Mouse (Mus musculus) limb, embryonic 14.5 days (tissue): Measurements from ENCODE around the gene I830077J02Rik. TPM values are rescaled to one million over a fixed set of nuclear protein-coding genes. Genes with fewer than 3 reads are reported as not detected.

ENCODE experiments used
- ATAC-seq: fragments of 200-750 bp; cut with Nextera tagmentation; 2 replicates; pipeline ENCODE4 v1.8.0; 2017; ENCODE audit warnings: low read depth, moderate number of reproducible peaks, moderate TSS enrichment; ENCODE audit not compliant: low FRiP score
- DNase-seq: peaks from one replicate; pipeline ENCODE4 v3.0.0-alpha.2; 2015; ENCODE audit warnings: low spot score
- H3K27ac ChIP-seq: fragments of 300-500 bp; sonication (generic); replicated peaks from 2 replicates; pipeline ENCODE4 v1.5.1; 2014; ENCODE audit warnings: low read depth, mild to moderate bottlenecking, low read length, moderate library complexity, mixed read lengths
- H3K27me3 ChIP-seq: fragments of 300-500 bp; sonication (generic); 2 replicates; pipeline ENCODE4 v1.6.1; 2014; ENCODE audit warnings: low read length, mixed read lengths; ENCODE audit not compliant: control insufficient read depth, insufficient read depth
- H3K36me3 ChIP-seq: fragments of 300-500 bp; sonication (generic); 2 replicates; pipeline ENCODE4 v1.6.1; 2014; ENCODE audit warnings: mild to moderate bottlenecking, low read length, moderate library complexity, mixed read lengths; ENCODE audit not compliant: control insufficient read depth, insufficient read depth
- H3K4me1 ChIP-seq: fragments of 300-500 bp; sonication (generic); 2 replicates; pipeline ENCODE4 v1.6.1; 2014; ENCODE audit warnings: antibody characterized with exemption, low read length, mixed read lengths; ENCODE audit not compliant: control insufficient read depth, insufficient read depth
- H3K4me2 ChIP-seq: fragments of 300-500 bp; sonication (generic); replicated peaks from 2 replicates; pipeline ENCODE4 v1.6.1; 2014; ENCODE audit warnings: low read depth, mild to moderate bottlenecking, low read length, moderate library complexity; ENCODE audit not compliant: severe bottlenecking
- H3K4me3 ChIP-seq: fragments of 300-500 bp; sonication (generic); replicated peaks from 2 replicates; pipeline ENCODE4 v1.5.1; 2014; ENCODE audit warnings: low read length
- H3K9ac ChIP-seq: fragments of 300-500 bp; sonication (generic); 2 replicates; pipeline ENCODE4 v1.6.1; 2014; ENCODE audit warnings: mild to moderate bottlenecking, low read depth, low read length, moderate library complexity; ENCODE audit not compliant: severe bottlenecking
- H3K9me3 ChIP-seq: fragments of 300-500 bp; sonication (generic); 2 replicates; pipeline ENCODE4 v1.6.1; 2016; ENCODE audit warnings: low read length; ENCODE audit not compliant: control insufficient read depth
- POLR2A ChIP-seq: fragments of 200-500 bp; IDR thresholded peaks from 2 replicates; pipeline ENCODE4 v1.8.0; 2012; ENCODE audit warnings: inconsistent platforms, mild to moderate bottlenecking, moderate library complexity, borderline replicate concordance; ENCODE audit not compliant: insufficient read depth, insufficient read length; ENCODE audit errors: extremely low read depth
- WGBS: fragments of 180-500 bp; shearing (Covaris S2); extraction: QIAGEN DNeasy Blood & Tissue Kit; methylation state at CpG from one replicate; pipeline ENCODE4 v1.1.7; 2014; 5-methylcytosine and 5-hydroxymethylcytosine counted together
- polyA plus RNA-seq, 2 experiments: library from polyadenylated mRNA; depleted of rRNA in 1 of 2; stranded (reverse) in 1 of 2; unstranded in 1 of 2; fragments of >200 nt; fragmentation: Nextera tagmentation in 1 of 2; extraction: Ambion mirVana in 1 of 2; gene quantifications; 2 replicates each; pipeline versions ENCODE4 v1.2.1 to v1.2.3; 2012 to 2014

I830077J02Rik gene
- polyA plus RNA-seq, 2 experiments: 0.66 to 0.69 TPM

DNA sequence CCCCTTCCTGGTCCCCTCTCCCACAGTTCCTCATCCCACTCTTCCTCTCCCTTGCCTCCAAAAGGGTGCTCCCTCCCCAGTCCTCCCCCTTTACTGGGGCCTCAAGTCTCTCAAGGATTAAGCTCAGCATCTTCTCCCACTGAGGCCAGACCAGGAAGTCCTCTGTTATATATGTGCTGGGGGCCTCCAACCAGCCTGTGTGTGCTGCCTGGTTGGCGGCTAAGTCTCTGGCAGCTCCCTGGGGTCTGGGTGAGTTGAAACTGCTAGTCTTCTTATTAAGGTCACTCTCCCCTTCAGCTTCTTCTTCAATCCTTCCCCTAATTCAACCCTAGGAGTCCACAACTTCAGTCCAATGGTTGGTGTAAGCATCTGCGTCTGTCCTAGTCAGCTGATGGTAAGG is 49.4 kb downstream of the I830077J02Rik start:
- Histone ChIP-seq H3K4me3 (no peak overlapping the region), H3K9ac (no peak overlapping the region), H3K36me3 (no peaks in the 10 kb centered on the region), H3K4me1 (no peaks in the 10 kb centered on the region), H3K4me2 (no peak overlapping the region), H3K27me3 (no peaks in the 10 kb centered on the region), H3K9me3 (no peaks in the 10 kb centered on the region), H3K27ac (no peak overlapping the region)
- 93% methylated on average over 2 of the region's 2 CpGs for WGBS
- no peak for TF ChIP-seq POLR2A
- DNase-seq (no peak), ATAC-seq (no peak)

DNA sequence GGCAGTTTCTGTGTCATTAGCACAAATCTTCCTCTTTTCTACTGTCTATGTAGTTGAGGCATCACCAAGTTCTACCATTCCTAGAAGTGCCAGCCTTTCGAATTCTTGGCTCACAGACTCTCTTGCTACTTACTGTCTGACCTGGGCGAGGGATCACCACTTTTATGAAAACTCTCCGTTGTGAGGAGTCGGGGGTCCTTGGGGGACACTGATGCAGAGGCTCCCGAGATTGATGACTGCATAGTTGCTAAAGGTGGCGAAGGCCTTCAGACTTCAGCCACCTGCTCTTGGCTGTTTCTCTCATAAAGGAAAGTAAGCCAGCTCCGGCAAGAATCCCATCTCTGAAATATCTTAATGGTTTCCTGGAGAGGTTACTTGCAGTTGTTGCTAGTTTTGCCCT is 50.4 kb downstream of the I830077J02Rik start:
- H3K27me3 ChIP-seq: no peaks in the 10 kb centered on the region
- 83% methylated on average over 7 of the region's 7 CpGs for WGBS
- H3K4me2 ChIP-seq: no peak overlapping the region
- no peak overlapping the region for H3K27ac ChIP-seq
- no peak for ATAC-seq
- no peaks in the 10 kb centered on the region for H3K9me3 ChIP-seq
- no peak overlapping the region for H3K4me3 ChIP-seq
- no peaks in the 10 kb centered on the region for H3K4me1 ChIP-seq
- DNase-seq: no peak
- no peak overlapping the region for H3K9ac ChIP-seq
- no peak for TF ChIP-seq POLR2A
- H3K36me3 ChIP-seq: no peaks in the 10 kb centered on the region

- Histone ChIP-seq H3K27me3 (no peaks in the 10 kb centered on the region), H3K27ac (no peak overlapping the region), H3K4me2 (no peak overlapping the region), H3K9ac (no peak overlapping the region), H3K9me3 (no peaks in the 10 kb centered on the region), H3K36me3 (no peaks in the 10 kb centered on the region), H3K4me3 (no peak overlapping the region), H3K4me1 (no peaks in the 10 kb centered on the region)
- no peak for ATAC-seq
- no peak for DNase-seq
- WGBS: 52% methylated on average over 3 of the region's 3 CpGs
- TF ChIP-seq POLR2A: no peak
These were observed 52.0 kb downstream of the I830077J02Rik start for GRCm38 (mm10) chr3:105880419-105880818.

GRCm38 (mm10) chr3:105878751-105879150 is 53.7 kb downstream of the I830077J02Rik start:
- Histone ChIP-seq H3K4me1 (no peaks in the 10 kb centered on the region), H3K36me3 (no peaks in the 10 kb centered on the region), H3K27me3 (no peaks in the 10 kb centered on the region), H3K9me3 (no peaks in the 10 kb centered on the region), H3K4me3 (no peak overlapping the region), H3K4me2 (no peak overlapping the region), H3K27ac (no peak overlapping the region), H3K9ac (no peak overlapping the region)
- no peak for TF ChIP-seq POLR2A
- ATAC-seq (no peak), DNase-seq (no peak)
- 86% methylated on average over 8 of the region's 8 CpGs for WGBS

DNA sequence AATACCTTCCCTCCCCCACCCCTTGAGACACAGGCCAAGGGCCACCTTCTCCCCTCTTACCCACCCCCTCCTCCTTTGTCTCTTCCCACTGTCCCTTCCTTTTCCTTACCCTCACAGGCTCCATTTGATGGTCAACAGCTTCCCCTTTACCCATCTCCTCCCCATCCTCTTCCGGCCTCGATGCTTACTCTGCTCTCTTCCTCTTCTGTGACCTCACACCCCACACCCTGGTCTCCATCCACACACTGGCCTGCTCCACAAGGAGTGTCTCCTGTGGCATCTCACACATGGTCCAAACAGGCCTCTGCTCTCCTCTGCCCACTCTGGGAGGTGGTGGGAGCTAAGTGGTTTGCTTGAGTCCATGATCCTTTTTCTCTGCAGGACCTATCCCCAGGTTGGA is 54.5 kb downstream of the I830077J02Rik start:
- Histone ChIP-seq H3K4me2 (no peak overlapping the region), H3K9me3 (no peaks in the 10 kb centered on the region), H3K36me3 (no peaks in the 10 kb centered on the region), H3K27ac (no peak overlapping the region), H3K4me1 (no peaks in the 10 kb centered on the region), H3K4me3 (no peak overlapping the region), H3K9ac (no peak overlapping the region), H3K27me3 (no peaks in the 10 kb centered on the region)
- TF ChIP-seq POLR2A: no peak
- ATAC-seq (no peak), DNase-seq (no peak)
- 86% methylated on average over 2 of the region's 2 CpGs for WGBS

- H3K27me3 ChIP-seq: no peaks in the 10 kb centered on the region
- no peak overlapping the region for H3K4me3 ChIP-seq
- TF ChIP-seq POLR2A: no peak
- DNase-seq (no peak), ATAC-seq (no peak)
- no peak overlapping the region for H3K27ac ChIP-seq
- no peaks in the 10 kb centered on the region for H3K9me3 ChIP-seq
- no peak overlapping the region for H3K9ac ChIP-seq
- no peaks in the 10 kb centered on the region for H3K36me3 ChIP-seq
- WGBS: 94% methylated on average over 6 of the region's 6 CpGs
- no peaks in the 10 kb centered on the region for H3K4me1 ChIP-seq
- no peak overlapping the region for H3K4me2 ChIP-seq
These were observed 55.1 kb downstream of the I830077J02Rik start for GRCm38 (mm10) chr3:105877252-105877803.
